ENCODE assay signal across 9 mouse cellular contexts in the genomic region with DNA sequence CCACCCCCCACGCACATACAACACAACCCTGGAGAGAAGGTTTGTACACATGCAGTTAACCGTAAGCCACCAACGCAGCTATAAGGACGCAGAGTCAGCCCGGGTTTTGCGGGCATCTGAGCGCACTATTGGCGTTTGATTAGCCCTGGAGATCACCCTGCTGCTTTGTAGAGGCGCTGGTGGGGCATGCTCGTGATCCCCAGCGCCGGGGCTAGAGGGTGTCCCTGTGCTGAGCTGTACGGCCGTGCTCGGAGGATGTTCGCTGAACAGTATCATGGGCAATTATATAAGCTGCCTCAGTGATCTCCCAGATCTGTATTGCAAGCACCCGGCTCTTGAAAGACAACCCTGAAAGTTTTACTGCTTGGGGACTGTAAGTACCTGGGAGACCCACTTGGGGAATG. TPM values are rescaled to one million over a fixed set of nuclear protein-coding genes. Genes with fewer than 3 reads are reported as not detected.
DNase-seq lines count a peak whose midpoint lies in the region; ATAC-seq and TF ChIP-seq lines count a peak whose summit lies in the region.
"Had no signal": no experiment of that assay in that cellular context is flagged by ENCODE, and none has a peak within 500 bp of the region (broad histone marks: within the 10 kb centered on the region; RNA-seq: fewer than 3 reads in every experiment).

No protein-coding gene starts in this region.

- no peaks in the 10 kb centered on the region for H3K9me3 ChIP-seq in heart, embryonic 12.5 days (replicated peaks)
- H3K9me3 ChIP-seq in midbrain, embryonic 13.5 days, result no peaks in the 10 kb centered on the region
- H3K9me3 ChIP-seq in stomach, postnatal 0 days (ENCODE audit: control insufficient read depth, low read length), result no peaks in the 10 kb centered on the region

- peak; percentile 45 for DNase-seq in embryo, embryonic 10 days (ENCODE audit: low spot score)
- DNase-seq in embryo, embryonic 11 days, result no peak
- DNase-seq in adrenal gland, postnatal 14 days, result peak; percentile 19
- DNase-seq in layer of hippocampus, adult 18-20 months (ENCODE audit: low spot score in 2 of 2), result peak; percentile 41 to 67
- DNase-seq in stomach, postnatal 0 days (ENCODE audit: low spot score), result peak; percentile 24
- DNase-seq in thymus, postnatal 4 days, result no peak

- peak overlapping the region; percentile 59 for H3K4me3 ChIP-seq in heart, embryonic 12.5 days
- peak overlapping the region; percentile 77 for H3K4me3 ChIP-seq in midbrain, embryonic 13.5 days (replicated peaks)
- H3K4me3 ChIP-seq in stomach, postnatal 0 days (ENCODE audit: low read depth, low read length), result peak overlapping the region; percentile 67
- H3K4me3 ChIP-seq: erythroblast, embryonic 14.5 days had no signal

- TF ChIP-seq EP300 in stomach, postnatal 0 days (optimal IDR thresholded peaks at IDR 0.05), result no peak

- under 1% methylated on average over 17 of the region's 17 CpGs for WGBS in heart, embryonic 12.5 days
- WGBS in midbrain, embryonic 13.5 days, result 0% methylated on average over 17 of the region's 17 CpGs
- WGBS in stomach, postnatal 0 days, result 2% methylated on average over 17 of the region's 17 CpGs

- H3K4me1 ChIP-seq in heart, embryonic 12.5 days (replicated peaks), result peaks cover 15% of the 10 kb centered on the region
- peaks cover 46% of the 10 kb centered on the region for H3K4me1 ChIP-seq in midbrain, embryonic 13.5 days (replicated peaks)
- peaks cover 9% of the 10 kb centered on the region for H3K4me1 ChIP-seq in stomach, postnatal 0 days (replicated peaks; ENCODE audit: control insufficient read depth, insufficient read depth)

- peak overlapping the region; percentile 87 for H3K4me2 ChIP-seq in heart, embryonic 12.5 days
- H3K4me2 ChIP-seq in midbrain, embryonic 13.5 days (replicated peaks), result peak overlapping the region; percentile 85
- peak overlapping the region; percentile 96 for H3K4me2 ChIP-seq in stomach, postnatal 0 days (replicated peaks; ENCODE audit: low read depth)

- TF ChIP-seq CTCF in stomach, postnatal 0 days (IDR thresholded peaks at IDR 0.05; ENCODE audit: low read depth), result no peak

- H3K27me3 ChIP-seq in heart, embryonic 12.5 days (replicated peaks), result peaks cover 45% of the 10 kb centered on the region
- H3K27me3 ChIP-seq in midbrain, embryonic 13.5 days, result peaks cover 18% of the 10 kb centered on the region
- no peaks in the 10 kb centered on the region for H3K27me3 ChIP-seq in stomach, postnatal 0 days (ENCODE audit: control insufficient read depth, insufficient read depth, low read length)

- no peaks in the 10 kb centered on the region for H3K36me3 ChIP-seq in heart, embryonic 12.5 days
- H3K36me3 ChIP-seq in midbrain, embryonic 13.5 days, result no peaks in the 10 kb centered on the region
- no peaks in the 10 kb centered on the region for H3K36me3 ChIP-seq in stomach, postnatal 0 days (ENCODE audit: control insufficient read depth, insufficient read depth, low read length)

- H3K9ac ChIP-seq in heart, embryonic 12.5 days, result peak overlapping the region; percentile 68; the same call in 1 of the 2 replicates
- peak overlapping the region; percentile 95 for H3K9ac ChIP-seq in midbrain, embryonic 13.5 days (replicated peaks)
- peak overlapping the region; percentile 63 for H3K9ac ChIP-seq in stomach, postnatal 0 days (ENCODE audit: low read length)

- no peak for ATAC-seq in heart, embryonic 12.5 days (ENCODE audit: insufficient number of reproducible peaks, low FRiP score)
- no peak for ATAC-seq in midbrain, embryonic 13.5 days
- no peak for ATAC-seq in stomach, postnatal 0 days (ENCODE audit: low FRiP score, low TSS enrichment)

- no peak overlapping the region for H3K27ac ChIP-seq in heart, embryonic 12.5 days (ENCODE audit: poor library complexity, severe bottlenecking)
- peak overlapping the region; percentile 93 for H3K27ac ChIP-seq in midbrain, embryonic 13.5 days
- no peak overlapping the region for H3K27ac ChIP-seq in stomach, postnatal 0 days (replicated peaks)

RNA-seq across cellular contexts. Expression of a gene that starts 40.6 kb away (rescaled TPM):
- total RNA-seq in adrenal gland, postnatal 14 days (2021), result 11.3 and 15.6 TPM in 2 replicates
- 9.9 and 10.2 TPM in 2 replicates for polyA plus RNA-seq in heart, embryonic 12.5 days (2016; fragmentation: Nextera tagmentation; extraction: Ambion mirVana)
- total RNA-seq in layer of hippocampus, adult 18-20 months (2021), result 100 to 1,000 TPM; 107 to 108 TPM
- 41.9 and 47.1 TPM in 2 replicates for polyA plus RNA-seq in midbrain, embryonic 13.5 days (2015; fragmentation: Nextera tagmentation; extraction: Ambion mirVana)
- 6.9 and 7.2 TPM in 2 replicates for polyA plus RNA-seq in stomach, postnatal 0 days (2015; fragmentation: Nextera tagmentation; extraction: Ambion mirVana)
- polyA plus RNA-seq: erythroblast, embryonic 14.5 days had no signal

Comparison
In these comparisons a context has a peak if more than half of its experiments do, and no peak if none do; other contexts are left out.
1. DNase-seq: peak in embryo, embryonic 10 days (single experiment), adrenal gland, postnatal 14 days (single experiment), layer of hippocampus, adult 18-20 months (2 of 2) and stomach, postnatal 0 days (single experiment); none in embryo, embryonic 11 days (single experiment) and thymus, postnatal 4 days (single experiment).
2. Peak in every context shown above with its lines, with median percentiles within 50 percentile points of each other: H3K4me2 ChIP-seq, H3K4me3 ChIP-seq and H3K9ac ChIP-seq.